Mouse (Mus musculus) CH12.LX (cell line): ENCODE measurements around the gene Hes6. TPM values are rescaled to one million over a fixed set of nuclear protein-coding genes. Genes with fewer than 3 reads are reported as not detected.

ENCODE experiments used
- DNase-seq: peaks from one replicate; pipeline ENCODE4 v3.0.0-alpha.2; 2013; ENCODE audit errors: extremely low read depth
- H3K27ac ChIP-seq: 2 replicates; pipeline ENCODE4 v1.5.1; 2012; ENCODE audit warnings: low read depth, mild to moderate bottlenecking, control low read depth, moderate library complexity; ENCODE audit not compliant: insufficient read depth
- H3K27me3 ChIP-seq: replicated peaks from 2 replicates; pipeline ENCODE3; 2012; ENCODE audit warnings: inconsistent platforms
- H3K36me3 ChIP-seq, 2 experiments: replicated peaks in 1 of 2; 2 replicates each; pipeline versions ENCODE3 to v1.6.1; 2012; ENCODE audit warnings: inconsistent platforms in 1 of 2, low read length in 1 of 2, mild to moderate bottlenecking in 1 of 2, mixed read lengths in 1 of 2, moderate library complexity in 1 of 2; ENCODE audit not compliant: control insufficient read depth in 1 of 2, insufficient read depth in 1 of 2
- H3K4me1 ChIP-seq, 2 experiments: 2 replicates each; pipeline ENCODE4 v1.6.1; 2012; ENCODE audit warnings: inconsistent platforms in 1 of 2, moderate library complexity in 1 of 2; ENCODE audit not compliant: insufficient read depth in 2 of 2, control insufficient read depth in 1 of 2
- H3K4me2 ChIP-seq: 2 replicates; pipeline ENCODE4 v1.6.1; 2012; ENCODE audit warnings: low read depth, mild to moderate bottlenecking, control low read depth; ENCODE audit not compliant: poor library complexity, insufficient read depth, severe bottlenecking
- H3K4me3 ChIP-seq, 3 experiments: fragments of 150-350 bp in 1 of 3; sonication (generic) in 1 of 3; replicated peaks in 1 of 3; 2 replicates each; pipeline versions ENCODE3 to v1.5.1; 2011 to 2012; ENCODE audit warnings: low read depth in 2 of 3, low read length in 2 of 3, mild to moderate bottlenecking in 2 of 3, moderate library complexity in 2 of 3, control low read depth in 1 of 3, improper control_type of control experiment in 1 of 3, inconsistent platforms in 1 of 3, mixed read lengths in 1 of 3; ENCODE audit not compliant: poor library complexity in 1 of 3
- H3K79me2 ChIP-seq: replicated peaks from 2 replicates; pipeline ENCODE4 v1.6.1; 2012; ENCODE audit warnings: mild to moderate bottlenecking, moderate library complexity; ENCODE audit not compliant: control insufficient read depth, poor library complexity, insufficient read depth, severe bottlenecking; ENCODE audit errors: extremely low read depth
- H3K9ac ChIP-seq: 2 replicates; pipeline ENCODE4 v1.6.1; 2012; ENCODE audit warnings: low read depth, mild to moderate bottlenecking, control low read depth, moderate library complexity; ENCODE audit not compliant: insufficient read depth
- H3K9me3 ChIP-seq: replicated peaks from 2 replicates; pipeline ENCODE3; 2012; ENCODE audit warnings: low read length, inconsistent platforms, mixed read lengths
- CTCF ChIP-seq, 2 experiments: IDR thresholded peaks in 1 of 2; conservative IDR thresholded peaks in 1 of 2; 2 replicates each; pipeline ENCODE4 v1.5.1; 2011 to 2012; ENCODE audit warnings: low read depth in 2 of 2, low read length in 2 of 2, improper control_type of control experiment in 1 of 2, inconsistent platforms in 1 of 2, mild to moderate bottlenecking in 1 of 2, moderate library complexity in 1 of 2
- ELF1 ChIP-seq: IDR thresholded peaks from 2 replicates; pipeline ENCODE4 v1.6.1; 2014; ENCODE audit warnings: low read depth, mild to moderate bottlenecking, inconsistent platforms, low read length, improper control_type of control experiment
- EP300 ChIP-seq: IDR thresholded peaks from 2 replicates; pipeline ENCODE4 v1.6.1; 2011; ENCODE audit warnings: low read length, improper control_type of control experiment
- GABPA ChIP-seq: IDR thresholded peaks from 2 replicates; pipeline ENCODE4 v1.6.1; 2012; ENCODE audit warnings: low read depth, low read length, improper control_type of control experiment, inconsistent platforms; ENCODE audit not compliant: insufficient replicate concordance
- HCFC1 ChIP-seq: IDR thresholded peaks from 2 replicates; pipeline ENCODE4 v1.6.1; 2012; ENCODE audit warnings: low read depth, mild to moderate bottlenecking, inconsistent platforms, low read length, improper control_type of control experiment
- JUN ChIP-seq: IDR thresholded peaks from 2 replicates; pipeline ENCODE4 v1.6.1; 2011; ENCODE audit warnings: low read depth, mild to moderate bottlenecking, low read length, improper control_type of control experiment, moderate library complexity; ENCODE audit not compliant: insufficient read depth
- JUND ChIP-seq: conservative IDR thresholded peaks from 2 replicates; pipeline ENCODE4 v1.6.1; 2011; ENCODE audit warnings: low read depth, low read length, improper control_type of control experiment
- MXI1 ChIP-seq: IDR thresholded peaks from 2 replicates; pipeline ENCODE4 v1.6.1; 2011; ENCODE audit warnings: mild to moderate bottlenecking, low read depth, low read length, improper control_type of control experiment
- MYC ChIP-seq: IDR thresholded peaks from 2 replicates; pipeline ENCODE4 v1.6.1; 2011; ENCODE audit warnings: low read depth, mild to moderate bottlenecking, improper control_type of control experiment, low read length
- NRF1 ChIP-seq: IDR thresholded peaks from 2 replicates; pipeline ENCODE4 v1.6.1; 2014; ENCODE audit warnings: low read depth, mild to moderate bottlenecking, inconsistent platforms, low read length, improper control_type of control experiment, moderate library complexity
- RAD21 ChIP-seq: IDR thresholded peaks from 2 replicates; pipeline ENCODE4 v1.6.1; 2011; ENCODE audit warnings: low read depth, mild to moderate bottlenecking, low read length, improper control_type of control experiment, moderate library complexity
- RCOR1 ChIP-seq: conservative IDR thresholded peaks from 2 replicates; pipeline ENCODE4 v1.6.1; 2012; ENCODE audit warnings: low read depth, mild to moderate bottlenecking, inconsistent platforms, low read length, improper control_type of control experiment
- SIN3A ChIP-seq: IDR thresholded peaks from 2 replicates; pipeline ENCODE4 v1.6.1; 2012; ENCODE audit warnings: low read length, improper control_type of control experiment, inconsistent platforms
- SMC3 ChIP-seq: IDR thresholded peaks from 2 replicates; pipeline ENCODE4 v1.6.1; 2011; ENCODE audit warnings: low read depth, low read length, improper control_type of control experiment
- TBP ChIP-seq: conservative IDR thresholded peaks from 2 replicates; pipeline ENCODE4 v1.6.1; 2011; ENCODE audit warnings: low read depth, low read length, improper control_type of control experiment
- TCF12 ChIP-seq: IDR thresholded peaks from 2 replicates; pipeline ENCODE4 v1.6.1; 2014; ENCODE audit warnings: low read depth, mild to moderate bottlenecking, inconsistent platforms, low read length, improper control_type of control experiment
- UBTF ChIP-seq: IDR thresholded peaks from 2 replicates; pipeline ENCODE4 v1.6.1; 2012; ENCODE audit warnings: low read depth, mild to moderate bottlenecking, inconsistent platforms, low read length, improper control_type of control experiment, moderate library complexity
- ZC3H11A ChIP-seq: IDR thresholded peaks from 2 replicates; pipeline ENCODE4 v1.6.1; 2012; ENCODE audit warnings: low read depth, mild to moderate bottlenecking, inconsistent platforms, low read length, improper control_type of control experiment
- ZKSCAN1 ChIP-seq: IDR thresholded peaks from 2 replicates; pipeline ENCODE4 v1.6.1; 2012; ENCODE audit warnings: low read depth, inconsistent platforms, low read length, improper control_type of control experiment, borderline replicate concordance
- ZMIZ1 ChIP-seq: IDR thresholded peaks from 2 replicates; pipeline ENCODE4 v1.6.1; 2012; ENCODE audit warnings: low read depth, mild to moderate bottlenecking, inconsistent platforms, low read length, improper control_type of control experiment
- dilution Hi-C: fragments of 300-500 bp; cut with MboI; formaldehyde crosslinking; loops from 2 replicates; pipeline ENCODE4 v1.14.3; 2020; ENCODE audit warnings: low sequenced_read_pairs; ENCODE audit not compliant: extremely low pct_unique_long_range_greater_than_20kb, extremely low pct_ligation_motif_present
- in situ Hi-C: fragments of 300-500 bp; cut with MboI; formaldehyde crosslinking; loops from 3 replicates; pipeline ENCODE4 v1.14.3; 2019; ENCODE audit warnings: low sequenced_read_pairs, low pct_ligation_motif_present, low pct_unique_long_range_greater_than_20kb, mixed read lengths
- polyA plus RNA-seq: library from polyadenylated mRNA; unstranded; fragments of >175 nt; gene quantifications from 2 replicates; pipeline ENCODE4 v1.2.1, GENCODE M21; 2012; ENCODE audit warnings: low read depth; ENCODE audit not compliant: insufficient read length
- total RNA-seq, 2 experiments: library from RNA; depleted of rRNA; stranded (reverse); fragments of 300-350 nt in 1 of 2; fragments of >200 nt in 1 of 2; gene quantifications; 2 replicates each; pipeline ENCODE4 v1.2.3; 2012 to 2014

Hes6 gene
- total and polyA plus RNA-seq, 3 experiments: 15.4 to 25.7 (median 21.1) TPM

GRCm38 (mm10) chr1:91459059-91459809 is 45.4 kb upstream of the Hes6 start, which contains the start of gene Per2 (continued):
- TF ChIP-seq JUN: no peak
- TF ChIP-seq ZC3H11A: no peak
- TF ChIP-seq NRF1: peak; percentile 71
- TF ChIP-seq RCOR1: no peak
- peak; percentile 89 for TF ChIP-seq ELF1
- TF ChIP-seq JUND: no peak
- peak; percentile 93 for TF ChIP-seq MYC
- TF ChIP-seq GABPA: no peak
- no peak; the same call in 1 of the 2 replicates for TF ChIP-seq ZMIZ1
- no peak; the same call in 1 of the 2 replicates for TF ChIP-seq TCF12
- TF ChIP-seq ZKSCAN1: no peak
- TF ChIP-seq RAD21: peak; percentile 22
- peak; percentile 96 for TF ChIP-seq SIN3A
- TF ChIP-seq HCFC1: peak; percentile 73
- TF ChIP-seq UBTF: peak; percentile 89
- 0 out of 2 replicates have a peak, but pooled peaks have one; percentile 15 for TF ChIP-seq TBP
- peak; percentile 93 for TF ChIP-seq MXI1

- Histone ChIP-seq H3K36me3 (peaks cover 0 to 12% of the 10 kb centered on the region in 2 experiments), H3K79me2 (peaks cover 3% of the 10 kb centered on the region; the same call in 1 of the 2 replicates), H3K4me1 (peaks cover 6 to 47% of the 10 kb centered on the region in 2 experiments; a peak in 3 of 4 replicates), H3K4me3 (peak overlapping the region; percentile 61 to 87 (median 76)), H3K4me2 (peak overlapping the region; percentile 58), H3K27ac (no peak overlapping the region), H3K9me3 (no peaks in the 10 kb centered on the region), H3K27me3 (no peaks in the 10 kb centered on the region), H3K9ac (peak overlapping the region; percentile 53)
- no peak for TF ChIP-seq EP300
- peak; percentile 32 for TF ChIP-seq RAD21
- TF ChIP-seq SMC3: peak; percentile 2; the same call in 1 of the 2 replicates
- TF ChIP-seq CTCF (conservative IDR thresholded peaks at IDR 0.05 in 1 of 2, IDR thresholded peaks at IDR 0.05 in 1 of 2; ENCODE audit: low read depth in 2 of 2, low read length in 2 of 2): peak in 1 of 2 experiments; percentile 42; a peak in 1 of 4 replicates
- TF ChIP-seq TBP: no peak
- dilution Hi-C loops: no loop called here
- in situ Hi-C loops: no loop called here
- no peak for DNase-seq
These were observed 44.5 kb upstream of the Hes6 start for GRCm38 (mm10) chr1:91458223-91458861.
